Mouse (Mus musculus) regulatory T cell (primary cell): ENCODE results near the gene Mettl5.
"Not testable (repeated sequence)": the region's sequence is repeated elsewhere in the genome, so short reads cannot be mapped to it uniquely, and the experiment has no call there.

Experiments used
- in situ Hi-C: fragments of 300-600 bp; cut with MboI, MseI; formaldehyde crosslinking; loops from one replicate; pipeline ENCODE4 v1.15.1; 2025; ENCODE audit warnings: high pct_unique_total_duplicates

Gene Mettl5

GRCm38 (mm10) chr2:69885451-69886305 is at the start of gene Mettl5:
TSS of gene Mettl5 (minus strand) at chr2:69885615.
- in situ Hi-C loops = no loop called here

- in situ Hi-C loops = no loop called here
Observed at GRCm38 (mm10) chr2:69924943-69925342, 39.5 kb upstream of the Mettl5 start.

GRCm38 (mm10) chr2:69917301-69917700 is 31.9 kb upstream of the Mettl5 start:
- in situ Hi-C loops = loop anchor here (5.0 kb wide), 1 partner anchor 50 kb away; no protein-coding TSS in a partner anchor

- in situ Hi-C loops = no loop called here
Observed at GRCm38 (mm10) chr2:69912801-69913200, 27.4 kb upstream of the Mettl5 start.

GRCm38 (mm10) chr2:69907394-69907793 is 22.0 kb upstream of the Mettl5 start:
- in situ Hi-C loops = not testable (repeated sequence)

- in situ Hi-C loops = no loop called here
Observed at GRCm38 (mm10) chr2:69903541-69903940, 18.1 kb upstream of the Mettl5 start.

GRCm38 (mm10) chr2:69897618-69898575 is 12.5 kb upstream of the Mettl5 start:
- in situ Hi-C loops = no loop called here

- in situ Hi-C loops = no loop called here
Observed at GRCm38 (mm10) chr2:69897039-69897617, 11.7 kb upstream of the Mettl5 start, which contains the start of gene Ubr3. TSS of gene Ubr3 (plus strand) at chr2:69897246.

GRCm38 (mm10) chr2:69896224-69896581 is 10.8 kb upstream of the Mettl5 start:
- in situ Hi-C loops = no loop called here

- in situ Hi-C loops = no loop called here
Observed at GRCm38 (mm10) chr2:69895502-69896223, 10.2 kb upstream of the Mettl5 start.

- in situ Hi-C loops = no loop called here
Observed at GRCm38 (mm10) chr2:69893891-69894290, 8.5 kb upstream of the Mettl5 start.

- in situ Hi-C loops = no loop called here
Observed at GRCm38 (mm10) chr2:69893145-69893544, 7.7 kb upstream of the Mettl5 start.

- in situ Hi-C loops = no loop called here
Observed at GRCm38 (mm10) chr2:69890843-69891242, 5.4 kb upstream of the Mettl5 start.

- in situ Hi-C loops = no loop called here
Observed at GRCm38 (mm10) chr2:69888957-69889356, 3.5 kb upstream of the Mettl5 start.

GRCm38 (mm10) chr2:69885050-69885449 is 365 bp downstream of the Mettl5 start:
- in situ Hi-C loops = no loop called here

- in situ Hi-C loops = no loop called here
Observed at GRCm38 (mm10) chr2:69884581-69884980, 834 bp downstream of the Mettl5 start.

GRCm38 (mm10) chr2:69883990-69884391 is 1.4 kb downstream of the Mettl5 start:
- in situ Hi-C loops = no loop called here

- in situ Hi-C loops = no loop called here
Observed at GRCm38 (mm10) chr2:69862117-69862657, 23.2 kb downstream of the Mettl5 start.

- in situ Hi-C loops = no loop called here
Observed at GRCm38 (mm10) chr2:69861485-69862091, 23.8 kb downstream of the Mettl5 start, which contains the start of gene Ssb. TSS of gene Ssb (plus strand) at chr2:69861562.

GRCm38 (mm10) chr2:69860972-69861452 is 24.4 kb downstream of the Mettl5 start:
- in situ Hi-C loops = no loop called here
